Mouse (Mus musculus): ENCODE measurements around the gene Mansc4. TPM values are rescaled to one million over a fixed set of nuclear protein-coding genes. Genes with fewer than 3 reads are reported as not detected.

Mansc4 gene
- total RNA-seq, 2 experiments from 2014 or later, result 0.51 TPM; not detected in 1

DNA sequence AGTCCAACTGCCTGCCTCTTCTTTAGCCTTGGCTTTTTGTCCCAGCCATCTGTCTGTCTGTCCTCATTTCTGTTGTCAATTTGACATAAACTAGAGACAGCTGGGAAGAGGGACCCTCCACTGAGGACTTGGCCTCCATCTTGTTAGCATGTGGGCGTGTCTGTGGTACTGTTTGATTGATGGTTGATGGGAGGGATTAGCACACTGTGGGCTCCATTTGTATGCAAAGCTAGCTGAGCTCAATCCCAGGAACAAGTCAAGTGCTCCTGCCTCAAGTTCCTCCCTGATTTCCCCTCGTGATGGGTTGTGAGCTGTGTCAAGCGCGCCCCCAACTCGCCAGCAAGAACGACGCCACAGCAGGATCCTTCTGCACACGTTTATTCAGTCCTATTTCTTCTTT, 10.0 kb downstream of the Mansc4 start:
- DNase-seq, result no peak

DNA sequence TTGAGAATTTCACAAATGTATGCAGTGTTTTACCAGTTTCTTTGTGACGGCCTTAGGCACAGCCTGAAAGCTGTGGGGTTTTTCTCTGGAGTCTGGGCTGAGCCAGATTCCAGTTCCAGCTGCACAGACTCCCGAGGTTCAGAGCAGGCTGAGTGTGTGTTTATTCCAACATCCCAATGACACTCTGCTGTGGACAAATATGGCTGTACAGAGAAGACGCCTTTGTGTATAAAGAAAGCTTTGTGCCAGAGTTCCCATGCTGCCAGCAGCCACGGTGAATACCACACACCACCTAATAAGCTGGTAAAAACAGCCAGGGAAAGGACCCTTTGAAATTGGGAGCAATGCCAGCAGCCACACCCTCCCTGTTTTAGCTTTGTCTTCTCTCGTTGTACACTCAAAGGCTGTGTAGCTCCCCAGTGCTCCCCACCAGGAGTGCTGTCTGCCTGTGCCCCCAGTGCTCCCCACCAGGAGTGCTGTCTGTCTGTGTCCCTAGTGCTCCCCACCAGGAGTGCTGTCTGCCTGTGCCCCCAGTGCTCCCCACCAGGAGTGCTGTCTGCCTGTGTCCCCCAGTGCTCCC, 10.9 kb downstream of the Mansc4 start:
- no peak for DNase-seq

DNA sequence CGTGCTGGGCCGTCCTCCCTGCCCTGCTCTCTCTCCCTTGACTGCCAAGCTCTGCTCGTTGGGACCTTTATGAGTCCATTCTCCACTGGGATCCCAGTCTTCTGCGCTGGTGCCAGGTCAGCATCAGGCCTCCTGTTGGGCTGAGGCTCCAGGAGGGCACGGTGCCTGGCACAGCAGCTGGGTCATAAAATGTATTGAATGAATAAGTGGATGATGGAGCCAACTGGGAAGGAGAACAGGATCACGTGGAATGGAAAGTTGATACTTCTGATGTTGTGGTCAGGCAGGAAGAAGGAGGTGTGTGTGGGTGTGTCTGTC, 21.9 kb downstream of the Mansc4 start:
- DNase-seq, result peak; percentile 64

DNA sequence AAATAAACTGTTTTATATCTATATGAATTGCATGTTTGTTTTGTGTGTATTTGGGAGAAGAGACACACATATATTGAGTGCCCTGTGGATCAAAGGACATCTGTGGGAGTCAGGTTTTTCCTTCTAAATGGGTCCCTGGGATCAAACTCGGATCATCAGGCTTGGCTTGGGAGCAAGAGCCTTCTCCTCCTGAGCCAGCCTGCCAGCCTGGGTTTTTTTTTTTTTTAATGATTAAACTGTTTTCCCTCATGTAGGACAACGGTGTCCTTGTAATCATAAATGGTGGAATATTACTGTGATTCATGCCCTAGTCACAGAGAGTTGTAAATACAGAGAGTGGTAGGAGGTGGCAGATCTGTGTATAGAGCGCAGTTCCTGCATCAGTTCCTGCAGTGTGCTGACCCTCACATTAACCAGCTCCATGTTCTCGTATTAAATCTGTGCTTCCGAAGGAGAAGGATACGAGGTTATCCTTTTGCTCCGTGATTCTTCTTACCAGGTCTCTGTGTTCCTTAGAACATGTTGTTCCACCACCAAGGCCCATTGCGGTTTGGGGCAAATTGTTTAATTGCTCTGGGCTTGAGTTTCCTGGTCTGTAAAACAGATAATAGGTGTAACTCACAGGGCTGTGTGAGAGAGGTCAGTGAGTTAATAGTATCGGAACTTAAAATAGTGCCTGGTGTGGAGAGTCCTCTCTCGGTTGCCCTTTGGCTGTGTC, 22.4 kb downstream of the Mansc4 start:
- DNase-seq, result no peak

DNA sequence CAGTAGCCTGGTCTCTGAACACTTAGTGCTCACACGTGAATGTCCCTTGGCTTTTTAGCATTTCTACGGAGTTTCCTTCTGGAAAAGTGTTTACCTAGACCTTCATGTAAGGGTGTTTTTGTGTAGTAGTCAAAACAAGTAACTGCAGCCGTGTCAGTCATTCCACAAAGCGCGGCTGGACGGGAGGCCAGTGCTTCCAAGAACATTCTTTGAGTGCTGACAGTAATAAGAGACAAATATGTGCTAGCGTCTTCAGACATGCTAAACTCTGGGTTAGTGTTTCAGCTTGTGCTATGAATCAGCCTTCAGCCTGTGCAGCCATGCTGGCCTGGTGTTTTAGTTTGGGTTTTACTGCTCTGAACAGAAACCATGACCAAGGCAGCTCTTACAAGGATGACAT, 24.1 kb downstream of the Mansc4 start:
- no peak for DNase-seq

DNA sequence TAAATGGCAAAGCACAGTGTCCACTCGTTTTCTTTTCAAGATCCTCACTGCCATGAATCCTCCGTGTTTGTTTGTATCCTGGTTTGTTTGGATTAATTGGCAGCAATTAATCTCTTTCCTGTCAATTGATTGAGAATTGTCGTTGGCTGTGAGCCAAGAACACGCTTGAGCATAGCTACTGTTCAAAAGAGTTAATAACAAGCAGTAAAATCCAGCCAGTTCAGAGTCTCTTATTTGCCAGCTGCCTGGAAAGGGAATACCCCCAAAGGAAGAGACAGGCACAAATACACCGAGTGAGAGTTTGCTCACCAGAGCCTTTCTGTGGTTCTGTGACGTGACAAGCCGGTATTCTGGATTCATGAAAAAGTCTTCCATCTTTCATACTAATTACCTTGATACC, 24.8 kb downstream of the Mansc4 start:
- no peak for DNase-seq

DNA sequence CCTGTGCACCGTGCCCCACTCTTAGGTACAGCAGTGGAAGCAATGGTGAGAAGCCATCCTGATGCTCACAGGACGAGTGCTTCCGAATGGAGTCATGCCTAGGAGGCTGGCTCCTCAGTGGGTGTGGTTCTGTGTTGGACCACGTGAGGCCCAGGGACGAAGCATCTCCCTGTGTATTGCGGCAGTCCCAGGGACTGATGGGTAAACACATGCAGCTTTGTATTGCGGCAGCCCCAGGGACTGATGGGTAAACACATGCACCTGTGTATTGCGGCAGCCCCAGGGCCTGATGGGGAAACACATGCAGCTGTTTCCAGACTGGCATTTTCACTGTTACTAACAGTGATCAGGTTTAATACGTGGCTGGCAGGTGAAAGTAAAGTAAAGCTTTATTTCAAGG, 25.2 kb downstream of the Mansc4 start:
- DNase-seq, result no peak

DNA sequence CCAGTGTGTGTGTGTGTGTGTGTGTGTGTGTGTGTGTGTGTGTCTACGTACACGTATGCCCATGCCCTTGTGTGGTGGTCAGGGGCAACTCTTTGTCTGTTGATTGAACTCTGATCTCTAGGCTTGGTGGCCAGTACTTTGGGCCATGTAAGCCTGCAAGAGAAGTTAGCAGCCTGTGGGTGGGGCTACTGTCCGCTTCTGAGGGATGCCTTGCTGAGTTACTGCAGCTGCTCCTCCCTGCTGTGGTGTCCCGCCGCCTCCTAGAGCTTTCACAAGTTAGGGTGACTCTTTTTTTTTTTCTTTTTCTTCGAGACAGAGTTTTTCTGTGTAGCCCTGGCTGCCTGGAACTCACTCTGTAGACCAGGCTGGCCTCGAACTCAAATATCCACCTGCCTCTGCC, 27.5 kb downstream of the Mansc4 start:
- no peak for DNase-seq

DNA sequence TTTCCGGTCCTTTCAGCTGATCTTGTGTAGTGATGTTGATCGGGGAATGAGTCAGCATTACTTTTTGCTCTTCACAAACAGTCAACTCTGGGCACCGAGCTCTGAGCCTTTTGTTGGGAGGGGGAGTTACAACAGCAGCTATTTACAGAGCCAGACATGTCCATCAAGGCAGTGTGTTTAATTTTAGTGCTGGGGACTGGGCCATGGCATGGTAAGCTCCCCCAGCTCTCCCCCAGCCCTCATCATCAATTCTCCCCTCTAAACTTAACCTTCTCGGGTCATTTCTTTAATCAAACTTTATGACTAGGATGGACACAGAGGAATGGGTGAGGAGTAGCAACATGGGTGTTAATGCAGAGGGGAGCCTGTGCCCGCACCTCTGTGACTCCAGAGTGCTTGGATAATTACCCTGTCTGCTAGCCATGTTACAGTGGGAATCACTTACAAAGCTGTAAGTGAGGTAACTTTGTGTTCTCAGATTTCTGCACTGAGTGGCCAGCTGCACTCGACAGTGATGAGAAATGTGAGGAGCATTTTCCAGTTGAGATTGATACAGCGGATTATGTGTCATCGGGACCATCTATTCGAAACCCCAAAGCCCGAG, 31.4 kb downstream of the Mansc4 start:
- DNase-seq, result no peak

DNA sequence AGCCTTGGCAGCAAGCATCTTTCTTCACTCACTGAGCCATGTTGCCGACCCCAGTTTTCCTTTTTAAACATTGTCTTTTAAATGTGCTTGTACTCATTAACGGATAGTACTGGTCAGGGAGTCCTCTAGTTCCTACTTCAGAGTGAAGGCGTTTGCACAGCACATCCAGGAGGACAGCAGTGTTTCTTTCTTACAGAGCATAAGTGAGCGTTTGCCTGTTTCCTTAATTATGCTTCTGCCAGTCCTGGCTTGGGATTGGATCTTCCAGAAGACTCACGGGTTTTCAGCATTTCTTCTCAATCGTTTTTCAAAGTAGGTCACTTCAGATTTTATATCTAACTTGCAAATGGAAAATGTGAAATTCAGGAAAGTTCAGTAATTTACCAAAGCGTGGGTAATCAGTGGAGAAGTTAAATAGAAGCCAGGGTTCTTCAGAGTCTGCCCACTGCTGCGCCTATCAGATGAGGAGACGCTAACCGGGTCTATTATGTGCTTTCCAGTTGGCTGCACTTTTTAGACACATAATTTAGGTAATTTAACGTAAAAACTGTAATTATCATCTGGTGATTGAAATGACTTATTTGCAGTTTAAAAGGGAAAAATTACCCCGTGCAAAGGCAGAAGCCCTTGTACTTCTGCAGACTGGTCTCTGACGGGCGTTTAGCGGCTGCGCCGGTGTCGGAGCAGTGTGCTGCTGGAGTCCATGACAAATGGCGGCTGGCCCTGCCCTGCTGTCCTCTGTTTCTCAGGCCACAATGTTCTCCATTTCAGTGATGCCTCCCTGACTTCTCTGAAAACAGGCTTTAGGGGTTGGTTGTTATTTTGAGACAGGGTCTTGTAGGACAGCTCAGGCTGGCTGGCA, 32.8 kb downstream of the Mansc4 start:
- no peak for DNase-seq

DNA sequence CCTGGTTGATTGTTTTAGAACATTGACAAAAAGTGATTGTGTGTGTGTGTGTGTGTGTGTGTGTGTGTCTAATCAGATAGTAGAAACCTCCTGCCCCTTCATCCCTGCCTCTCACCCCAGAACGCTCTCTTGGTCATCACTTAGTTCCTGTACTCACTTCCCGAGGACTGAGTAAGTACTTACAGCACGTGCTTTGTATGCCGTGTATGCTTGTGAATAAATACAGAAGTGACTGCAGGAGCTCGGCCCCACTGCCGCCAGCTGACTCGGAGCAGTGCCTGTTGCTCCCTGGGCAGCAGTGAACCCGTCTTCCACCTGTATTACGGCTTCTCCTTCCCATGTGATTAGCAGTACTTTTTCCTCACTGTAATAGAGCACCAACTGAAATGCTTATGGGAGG, 34.4 kb downstream of the Mansc4 start:
- DNase-seq, result no peak

DNA sequence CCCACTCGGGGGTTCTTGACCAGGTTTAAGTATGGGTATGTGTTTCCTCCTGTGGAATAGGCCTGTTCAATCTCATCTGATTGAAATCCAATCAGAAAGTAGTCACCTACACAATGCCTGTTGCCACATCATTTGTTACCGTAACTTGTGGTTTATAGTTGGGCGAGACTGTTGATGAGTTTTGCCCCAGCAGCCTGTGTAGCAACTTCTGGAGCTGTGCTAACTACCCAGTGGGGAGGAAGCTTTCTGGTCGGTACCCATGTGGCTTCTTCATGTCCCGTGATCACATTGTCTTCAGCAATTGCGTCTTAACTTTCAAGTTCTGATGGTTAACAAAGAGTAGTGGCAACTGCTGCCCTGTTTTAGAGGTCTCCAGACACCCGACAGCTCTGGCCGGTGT, 35.2 kb downstream of the Mansc4 start:
- no peak for DNase-seq

DNA sequence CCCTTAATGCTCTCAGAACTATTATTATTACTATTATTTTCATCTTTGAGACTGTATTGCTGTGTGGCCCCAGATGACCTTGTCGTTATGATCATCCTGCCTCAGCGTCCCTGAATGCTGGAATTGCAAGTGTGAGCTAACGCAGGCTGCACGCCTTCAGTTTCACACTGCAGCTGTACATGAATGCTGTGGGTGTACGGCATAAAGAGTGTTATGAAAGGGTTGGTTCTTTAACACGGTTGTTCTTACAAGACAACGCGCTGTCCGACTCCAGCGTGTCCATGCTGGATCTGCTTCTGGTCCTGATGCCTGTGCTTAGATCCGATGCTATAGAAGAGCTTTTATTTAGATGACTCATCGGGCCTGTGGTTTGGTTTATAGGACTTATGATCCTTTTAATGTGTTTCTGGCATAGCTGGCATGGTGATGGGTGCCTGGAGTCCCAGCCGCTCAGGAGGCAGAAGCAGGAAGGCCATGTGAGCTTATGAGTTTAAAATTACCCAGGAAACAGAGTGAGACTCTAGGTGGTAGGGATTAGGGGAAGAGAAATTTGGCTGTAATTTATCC, 37.5 kb downstream of the Mansc4 start:
- no peak for DNase-seq

DNA sequence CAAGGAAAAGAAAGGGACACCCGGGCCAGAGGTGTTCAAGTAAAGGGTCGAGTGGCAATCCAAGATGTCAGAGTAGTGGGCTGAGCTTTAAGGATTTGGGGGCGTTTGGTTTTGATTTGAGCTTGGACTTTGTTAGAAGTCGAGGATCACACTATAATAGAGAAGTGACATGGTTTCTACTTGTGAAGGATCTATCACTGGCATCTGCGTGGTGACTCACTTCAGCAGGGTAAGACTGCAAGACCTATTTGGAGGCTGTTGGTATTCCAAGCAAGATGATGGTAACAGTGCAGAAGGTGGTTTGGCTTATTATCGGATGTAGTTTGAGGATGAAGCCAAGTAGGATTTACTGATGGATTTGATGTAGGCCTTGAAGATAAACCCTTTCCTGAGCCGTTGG, 43.2 kb downstream of the Mansc4 start:
- no peak for DNase-seq

DNA sequence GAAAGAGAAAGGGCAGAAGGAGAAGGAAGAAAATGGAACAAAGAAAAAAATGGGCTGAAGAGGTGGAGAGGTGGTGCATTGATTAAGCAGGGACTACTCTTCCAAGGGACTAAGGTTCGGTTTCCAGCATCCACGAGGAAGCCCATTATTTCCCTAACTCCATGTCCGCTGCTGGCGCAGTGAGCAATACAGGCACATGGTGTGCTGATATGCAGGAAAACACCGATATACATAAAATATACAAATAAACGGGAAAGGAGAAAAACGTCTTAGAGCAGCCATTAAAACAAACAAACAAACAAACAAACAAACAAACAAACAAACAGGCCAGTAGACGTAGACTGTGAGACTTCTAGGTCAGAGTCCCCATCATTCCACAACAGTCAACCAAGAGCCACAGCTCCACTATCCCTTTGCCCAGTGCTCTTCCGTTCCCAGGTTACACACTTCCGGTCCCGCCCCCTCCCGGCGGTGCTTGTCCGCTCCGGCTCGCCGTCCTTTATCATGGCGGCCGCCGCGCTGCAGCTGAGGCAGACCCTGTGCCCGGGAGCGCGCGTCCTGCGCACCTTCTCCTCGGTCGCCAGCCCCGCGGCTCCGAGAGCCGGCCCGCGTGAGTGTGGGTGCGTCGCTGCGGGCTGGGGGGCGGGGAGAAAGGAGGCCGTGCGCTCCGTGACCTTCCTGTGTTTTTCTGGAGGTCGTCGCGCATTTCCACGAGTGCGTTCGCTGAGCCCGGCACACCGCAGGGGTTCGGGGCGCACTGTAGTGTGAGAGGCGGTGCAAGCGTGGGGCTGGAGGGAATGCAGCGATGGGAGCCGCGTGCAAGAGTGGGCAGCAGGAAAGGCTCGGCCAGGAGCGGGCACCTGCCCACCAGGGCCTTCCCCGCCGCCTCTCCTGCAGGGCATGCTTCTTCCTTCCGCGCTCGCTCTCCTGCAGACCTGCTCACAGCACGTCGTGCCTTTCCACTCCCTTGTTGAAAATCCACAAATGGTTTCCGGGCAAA, 44.2 kb downstream of the Mansc4 start, which contains the start of gene Mrps35:
Gene Mrps35 (plus strand): TSS at position 474 of the 1,000 bp plus-strand sequence.
- DNase-seq, result peak; percentile 95

DNA sequence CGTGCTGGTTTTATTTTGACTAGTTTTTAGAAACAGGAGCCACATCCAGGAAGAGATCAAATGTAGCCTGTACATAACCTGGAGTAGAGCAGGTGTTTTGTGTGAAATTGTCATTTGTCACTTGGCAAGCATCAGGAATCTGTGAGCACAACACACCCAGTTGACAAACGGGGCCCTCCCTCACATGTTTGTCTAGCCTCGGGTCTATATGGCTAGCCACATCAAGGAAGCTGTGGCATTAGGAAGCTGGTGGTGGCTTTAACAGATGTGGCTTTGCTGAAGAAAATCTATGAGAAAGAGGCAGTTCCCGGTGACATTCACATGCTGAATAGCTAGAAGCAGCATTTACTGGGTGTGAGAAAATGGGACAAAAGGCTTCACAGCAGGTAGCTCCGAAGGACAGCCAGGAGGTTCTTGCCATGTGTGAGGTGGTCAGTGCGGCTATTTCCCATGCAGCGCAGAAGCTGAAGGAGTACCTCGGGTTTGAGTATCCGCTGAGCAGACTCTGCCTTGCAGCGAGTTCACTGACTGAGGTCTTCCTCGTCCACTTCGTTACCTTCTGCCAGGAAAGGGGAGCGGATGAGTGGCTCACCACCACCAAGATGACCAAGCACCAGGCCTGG, 54.4 kb downstream of the Mansc4 start, which contains the start of gene Rep15:
Gene Rep15 (plus strand): TSS at position 282 of the 623 bp plus-strand sequence.
- DNase-seq, result no peak

DNA sequence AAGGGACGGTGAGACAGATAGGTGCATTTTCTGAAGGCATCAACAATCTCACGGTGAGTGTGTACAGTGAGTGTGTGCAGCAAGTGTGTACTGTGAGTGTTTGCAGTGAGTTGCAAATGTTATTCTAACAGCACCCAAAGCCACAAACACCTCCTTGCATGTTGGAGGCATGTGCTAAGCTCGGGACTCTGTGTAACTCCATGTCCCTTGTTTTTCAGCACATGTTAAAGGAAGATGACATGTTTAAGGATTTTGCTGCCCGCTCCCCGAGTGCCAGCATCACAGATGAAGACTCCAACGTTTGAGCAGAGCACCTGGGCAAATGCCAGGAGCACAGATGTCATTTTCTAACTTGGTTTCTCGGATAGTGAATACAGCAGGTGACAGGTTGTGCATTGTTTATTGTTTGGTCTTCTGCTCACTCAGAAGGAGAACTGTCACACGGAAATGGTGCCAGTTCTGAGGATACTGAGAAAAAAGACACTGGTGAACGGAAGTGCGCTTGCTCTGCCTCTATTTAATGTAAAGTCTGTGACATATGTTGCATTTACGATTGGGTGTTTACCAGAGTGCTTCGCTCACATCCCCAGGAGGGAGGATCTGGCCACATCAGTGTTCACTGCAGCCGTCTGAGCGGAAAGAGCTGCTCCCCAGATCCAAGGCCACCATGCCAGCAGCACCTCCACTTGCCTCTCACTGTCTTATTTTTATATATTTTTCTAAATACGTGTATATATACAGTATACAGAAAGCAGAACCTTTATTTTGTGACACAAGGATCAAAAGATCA, 56.5 kb downstream of the Mansc4 start:
- no peak for DNase-seq

DNA sequence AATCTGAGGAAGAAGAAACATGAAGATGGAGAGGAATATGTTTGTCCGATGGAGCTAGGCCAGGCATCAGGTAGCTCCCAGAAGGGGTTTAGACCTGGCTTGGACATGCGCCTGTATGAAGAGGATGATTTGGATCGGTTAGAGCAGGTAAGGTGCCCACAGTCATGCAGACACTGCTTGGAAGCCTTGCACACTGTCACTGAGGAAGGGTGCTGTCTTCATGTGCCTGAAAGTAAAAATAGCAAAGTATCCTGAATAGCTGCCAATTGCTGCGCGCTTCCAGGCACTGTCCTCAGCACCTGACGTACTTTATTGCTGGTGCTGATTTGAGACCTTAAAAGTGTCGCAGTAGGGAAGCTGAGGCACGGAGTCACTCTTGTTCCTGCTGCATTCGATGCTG, 57.2 kb downstream of the Mansc4 start:
- no peak for DNase-seq

DNA sequence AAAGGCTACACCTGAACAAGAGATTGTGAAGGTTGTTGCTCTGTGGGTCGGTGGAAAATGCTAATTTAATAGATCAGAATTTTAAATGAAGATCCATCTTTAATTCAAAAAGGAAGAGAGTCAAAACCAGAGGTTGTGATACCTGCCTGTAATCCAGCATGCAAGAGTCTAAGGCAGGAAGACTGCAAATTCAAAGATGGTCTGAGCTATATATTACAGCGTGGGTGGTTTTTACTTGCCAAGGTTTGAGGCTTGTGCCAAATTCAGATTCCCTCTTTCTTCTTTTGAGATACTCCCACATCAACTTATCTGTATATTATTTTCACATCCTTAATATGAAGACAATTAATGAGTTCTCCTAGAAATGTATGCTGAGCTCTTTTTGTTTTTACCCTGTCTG, 58.4 kb downstream of the Mansc4 start:
- DNase-seq, result no peak

Measured in adrenal gland, postnatal 10 days (tissue).